Mouse (Mus musculus): ENCODE measurements around the gene Samd9l.
A peak's percentile ranks its signal among the peaks of the same experiment; 100 is the strongest.
"Not testable (repeated sequence)": the region's sequence is repeated elsewhere in the genome, so short reads cannot be mapped to it uniquely, and the experiment has no call there.

Gene Samd9l

GRCm38 (mm10) chr6:3399340-3400068 is at the start of gene Samd9l:
Samd9l (minus strand) TSS chr6:3399572.
- peak; percentile 88 for DNase-seq (ENCODE audit: low read depth, low spot score)

- DNase-seq (ENCODE audit: low read depth, low spot score), result peak; percentile 78
These were observed 48.0 kb upstream of the Samd9l start for GRCm38 (mm10) chr6:3447404-3447803.

GRCm38 (mm10) chr6:3443905-3444304 is 44.5 kb upstream of the Samd9l start:
- no peak for DNase-seq (ENCODE audit: low read depth, low spot score)

- no peak for DNase-seq (ENCODE audit: low read depth, low spot score)
These were observed 36.7 kb upstream of the Samd9l start for GRCm38 (mm10) chr6:3436087-3436486.

- not testable (repeated sequence) for DNase-seq (ENCODE audit: low read depth, low spot score)
These were observed 31.6 kb upstream of the Samd9l start for GRCm38 (mm10) chr6:3430976-3431375.

GRCm38 (mm10) chr6:3427047-3427446 is 27.7 kb upstream of the Samd9l start:
- no peak for DNase-seq (ENCODE audit: low read depth, low spot score)

GRCm38 (mm10) chr6:3425333-3425732 is 26.0 kb upstream of the Samd9l start:
- not testable (repeated sequence) for DNase-seq (ENCODE audit: low read depth, low spot score)

GRCm38 (mm10) chr6:3424613-3425277 is 25.4 kb upstream of the Samd9l start:
- DNase-seq (ENCODE audit: low read depth, low spot score), result not testable (repeated sequence)

- DNase-seq (ENCODE audit: low read depth, low spot score), result not testable (repeated sequence)
These were observed 2.0 kb downstream of the Samd9l start for GRCm38 (mm10) chr6:3397182-3397906.

GRCm38 (mm10) chr6:3395921-3396611 is 3.3 kb downstream of the Samd9l start:
- not testable (repeated sequence) for DNase-seq (ENCODE audit: low read depth, low spot score)

- no peak for DNase-seq (ENCODE audit: low read depth, low spot score)
These were observed 9.4 kb downstream of the Samd9l start for GRCm38 (mm10) chr6:3389995-3390394.

- DNase-seq (ENCODE audit: low read depth, low spot score), result peak; percentile 23
These were observed 12.8 kb downstream of the Samd9l start for GRCm38 (mm10) chr6:3386565-3386964.

- not testable (repeated sequence) for DNase-seq (ENCODE audit: low read depth, low spot score)
These were observed 14.6 kb downstream of the Samd9l start for GRCm38 (mm10) chr6:3384816-3385215.

- DNase-seq (ENCODE audit: low read depth, low spot score), result not testable (repeated sequence)
These were observed 15.1 kb downstream of the Samd9l start for GRCm38 (mm10) chr6:3384115-3384791.

- no peak for DNase-seq (ENCODE audit: low read depth, low spot score)
These were observed 20.2 kb downstream of the Samd9l start for GRCm38 (mm10) chr6:3379146-3379545.

- no peak for DNase-seq (ENCODE audit: low read depth, low spot score)
These were observed 22.7 kb downstream of the Samd9l start for GRCm38 (mm10) chr6:3376687-3377086.

- DNase-seq (ENCODE audit: low read depth, low spot score), result no peak
These were observed 29.8 kb downstream of the Samd9l start for GRCm38 (mm10) chr6:3369527-3369926.

GRCm38 (mm10) chr6:3365609-3366008 is 33.8 kb downstream of the Samd9l start:
- DNase-seq (ENCODE audit: low read depth, low spot score), result not testable (repeated sequence)

GRCm38 (mm10) chr6:3345924-3346597 is 53.3 kb downstream of the Samd9l start:
- peak; percentile 87 for DNase-seq (ENCODE audit: low read depth, low spot score)

GRCm38 (mm10) chr6:3345043-3345639 is 54.2 kb downstream of the Samd9l start:
- DNase-seq (ENCODE audit: low read depth, low spot score), result not testable (repeated sequence)
